Mouse (Mus musculus): Measurements from ENCODE around the gene Atxn1.

Gene Atxn1

DNA sequence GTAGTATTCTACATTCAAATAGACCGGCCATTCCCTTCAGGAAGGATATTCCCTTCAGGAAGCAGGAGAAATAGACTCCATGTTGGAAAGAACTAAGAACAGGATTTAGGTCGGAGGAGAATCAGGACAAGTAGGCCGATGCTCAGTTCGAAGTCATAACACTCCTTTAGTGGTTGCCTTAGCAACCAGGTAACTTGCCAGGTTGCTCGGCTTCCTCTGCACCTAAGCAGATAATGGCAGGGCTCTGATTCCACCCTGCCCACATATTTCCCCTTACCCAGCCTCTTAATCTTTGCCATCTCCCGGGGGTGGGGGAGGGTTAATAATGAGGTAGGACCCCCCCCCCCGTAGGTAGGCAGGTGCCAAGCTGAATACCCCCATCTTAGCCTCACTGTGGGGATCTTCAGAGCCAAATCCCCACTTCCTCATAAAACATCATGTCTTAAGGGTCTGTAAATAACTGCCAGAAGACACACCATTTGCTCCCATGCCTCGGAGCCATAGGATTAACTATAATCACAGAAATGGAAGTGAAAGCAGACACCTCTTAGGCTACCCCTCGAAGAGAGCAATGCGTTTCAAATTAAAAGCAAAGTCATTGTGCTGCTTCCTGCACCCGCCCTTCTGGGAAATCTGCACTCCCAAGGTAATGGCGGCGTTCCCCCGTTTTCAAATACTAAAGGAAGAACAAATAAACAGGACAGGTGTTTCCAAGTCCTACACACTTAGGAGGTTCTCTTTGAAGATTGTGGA is 240.1 kb downstream of the Atxn1 start:
- DNase-seq (ENCODE audit: low read depth) = no peak

GRCm38 (mm10) chr13:45722885-45723284 is 241.9 kb downstream of the Atxn1 start:
- DNase-seq (ENCODE audit: low read depth) = no peak

- no peak for DNase-seq (ENCODE audit: low read depth)
These were observed 243.2 kb downstream of the Atxn1 start for GRCm38 (mm10) chr13:45721621-45722020.

DNA sequence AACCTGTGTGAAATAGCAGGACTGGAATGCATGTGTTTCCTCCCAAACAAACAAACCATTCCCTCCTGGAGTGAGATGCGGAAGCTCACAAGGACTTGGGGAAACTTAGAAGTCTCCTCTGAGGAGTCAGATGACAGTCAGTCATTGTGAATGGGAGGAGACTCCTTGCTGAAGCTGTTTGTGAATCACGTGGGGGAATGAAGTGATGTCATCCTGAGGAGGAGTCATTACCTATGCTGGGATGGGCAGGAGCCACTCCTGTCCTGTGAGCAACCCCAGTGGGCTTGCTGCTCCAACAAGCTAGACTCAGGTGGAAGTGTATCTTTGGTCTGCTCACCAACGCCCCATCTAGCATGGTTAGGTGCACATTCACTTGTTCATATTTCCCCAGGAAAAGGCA is 246.0 kb downstream of the Atxn1 start:
- no peak for DNase-seq (ENCODE audit: low read depth)

GRCm38 (mm10) chr13:45715583-45716180 is 249.1 kb downstream of the Atxn1 start:
- no peak for DNase-seq (ENCODE audit: low read depth)

- no peak for DNase-seq (ENCODE audit: low read depth)
These were observed 254.8 kb downstream of the Atxn1 start for GRCm38 (mm10) chr13:45710041-45710440.

DNA sequence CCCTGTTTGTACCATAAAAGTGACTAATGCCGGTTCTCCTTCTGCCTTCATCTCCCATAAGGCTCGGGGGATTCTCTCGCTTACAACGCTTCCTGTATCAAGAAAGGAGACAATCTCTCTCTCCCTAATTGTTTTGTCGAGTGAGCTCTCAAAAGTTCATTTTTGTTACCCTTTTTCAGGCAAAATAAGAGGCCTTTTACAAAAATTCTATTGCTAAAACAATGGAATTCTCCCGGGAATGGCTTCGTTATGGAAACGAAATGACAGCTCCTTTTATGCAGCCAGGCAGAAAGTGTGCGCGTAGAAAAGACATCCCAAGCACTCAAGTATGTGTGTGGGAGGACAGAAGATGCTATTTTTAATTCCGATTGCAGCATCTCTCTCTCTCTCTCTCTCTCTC is 255.4 kb downstream of the Atxn1 start:
- no peak for DNase-seq (ENCODE audit: low read depth)

DNA sequence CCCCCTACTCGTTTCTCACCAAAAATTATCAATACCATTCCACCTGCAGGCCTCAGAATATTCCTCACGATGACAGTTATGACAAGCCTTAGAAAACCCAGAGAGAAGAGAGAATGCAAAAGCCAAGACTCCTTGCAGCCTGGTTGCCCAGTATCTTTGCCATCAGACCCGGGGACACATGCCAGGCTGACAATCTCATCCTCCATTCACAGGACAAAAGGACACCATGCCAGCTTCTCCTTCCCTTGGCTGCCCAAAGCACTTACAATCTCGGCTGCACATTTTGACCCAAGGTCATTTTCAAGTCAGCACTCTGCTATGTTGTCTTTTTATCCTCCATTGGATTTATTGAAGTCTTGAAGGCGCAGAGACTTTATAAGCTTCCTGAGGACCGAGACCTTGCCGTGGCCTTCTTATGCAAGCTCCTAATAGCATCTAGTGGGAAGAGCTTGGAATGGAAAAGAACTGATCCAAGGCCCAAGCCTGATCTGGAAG is 263.5 kb downstream of the Atxn1 start:
- no peak for DNase-seq (ENCODE audit: low read depth)

- DNase-seq (ENCODE audit: low read depth) = no peak
These were observed 265.8 kb downstream of the Atxn1 start for GRCm38 (mm10) chr13:45698982-45699381.

DNA sequence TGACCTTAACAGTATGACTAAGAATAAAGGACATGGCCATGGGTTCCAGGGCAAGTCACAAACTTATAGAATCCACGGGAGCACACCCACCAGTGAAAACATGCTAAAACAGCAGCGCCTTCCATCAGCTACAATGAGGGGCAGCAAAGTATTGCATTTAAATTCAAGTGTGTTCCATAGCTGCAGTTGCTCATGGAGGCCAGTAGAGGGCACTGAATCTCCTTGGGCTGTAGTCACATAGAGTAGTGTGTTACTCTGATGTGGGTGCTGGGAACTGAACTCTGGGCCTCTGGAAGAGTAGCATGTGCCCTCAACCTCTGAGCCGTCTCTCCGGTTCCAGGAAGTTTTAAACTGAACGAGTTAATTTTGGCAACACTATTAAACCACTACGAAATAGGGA is 268.8 kb downstream of the Atxn1 start:
- no peak for DNase-seq (ENCODE audit: low read depth)

DNA sequence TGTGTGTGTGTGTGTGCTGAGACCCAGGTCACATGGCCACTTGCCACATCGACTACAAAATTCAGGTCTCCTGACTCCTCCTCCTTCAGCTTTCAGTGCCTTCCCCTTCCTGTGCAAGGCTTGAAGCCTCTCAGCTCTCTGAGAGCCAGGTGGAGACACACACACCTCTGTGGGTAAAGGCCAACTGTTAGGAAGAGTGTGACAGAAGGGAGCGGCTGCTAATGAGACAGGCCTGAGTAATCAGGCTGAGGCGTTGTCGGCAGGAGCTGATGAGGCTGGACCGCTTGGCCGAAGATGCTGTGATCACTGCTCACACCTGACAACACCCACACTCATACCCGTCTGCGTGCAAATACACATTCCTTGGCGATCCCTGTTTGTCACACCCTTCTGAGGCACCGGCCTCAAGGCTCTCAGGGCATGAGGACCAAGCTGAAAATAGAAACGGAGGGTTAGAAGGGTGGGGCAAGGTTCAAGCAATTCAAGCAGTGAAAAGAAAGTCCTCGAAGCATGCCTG is 269.8 kb downstream of the Atxn1 start:
- DNase-seq (ENCODE audit: low read depth) = no peak

DNA sequence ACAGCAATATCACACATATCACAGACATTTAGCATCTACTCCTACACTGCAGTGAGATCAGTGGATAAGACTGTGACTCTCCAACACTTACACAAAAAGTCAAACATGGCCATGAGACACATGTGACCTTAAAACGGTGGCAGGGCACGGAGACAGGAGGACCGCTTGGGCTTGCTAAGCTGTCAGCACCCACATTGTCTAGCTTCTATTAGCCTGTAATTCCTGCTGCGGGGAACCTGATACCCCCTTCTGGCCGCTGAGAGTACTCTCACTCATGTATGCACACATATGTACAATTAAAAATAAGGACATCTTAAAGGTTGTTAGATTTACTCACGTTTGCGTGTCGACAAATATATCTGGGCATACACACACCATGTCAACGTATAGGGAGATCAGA is 270.9 kb downstream of the Atxn1 start:
- DNase-seq (ENCODE audit: low read depth) = no peak

- peak; percentile 13 for DNase-seq (ENCODE audit: low read depth)
These were observed 271.3 kb downstream of the Atxn1 start for GRCm38 (mm10) chr13:45693534-45693933.

GRCm38 (mm10) chr13:45693126-45693525 is 271.7 kb downstream of the Atxn1 start:
- DNase-seq (ENCODE audit: low read depth) = no peak

DNA sequence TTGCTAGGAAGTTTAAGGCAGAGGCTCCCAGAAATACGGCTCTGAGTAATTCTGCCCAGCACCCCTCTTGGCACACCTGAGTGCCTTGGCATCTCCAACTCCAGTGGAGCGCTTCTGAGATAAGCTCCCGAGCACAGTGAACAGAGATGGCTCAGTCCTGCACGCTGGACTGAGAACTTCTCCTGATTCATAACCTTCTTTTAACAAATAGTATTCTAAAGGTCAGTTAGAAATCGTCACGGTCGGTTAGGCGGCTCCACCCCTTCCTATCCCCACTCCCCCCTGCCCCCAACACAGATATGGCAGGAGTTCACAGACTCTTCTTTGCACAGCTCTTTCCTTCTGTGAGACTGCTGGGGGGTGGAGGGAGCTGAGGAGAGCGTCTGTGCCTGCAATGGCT is 272.4 kb downstream of the Atxn1 start:
- DNase-seq (ENCODE audit: low read depth) = no peak

DNA sequence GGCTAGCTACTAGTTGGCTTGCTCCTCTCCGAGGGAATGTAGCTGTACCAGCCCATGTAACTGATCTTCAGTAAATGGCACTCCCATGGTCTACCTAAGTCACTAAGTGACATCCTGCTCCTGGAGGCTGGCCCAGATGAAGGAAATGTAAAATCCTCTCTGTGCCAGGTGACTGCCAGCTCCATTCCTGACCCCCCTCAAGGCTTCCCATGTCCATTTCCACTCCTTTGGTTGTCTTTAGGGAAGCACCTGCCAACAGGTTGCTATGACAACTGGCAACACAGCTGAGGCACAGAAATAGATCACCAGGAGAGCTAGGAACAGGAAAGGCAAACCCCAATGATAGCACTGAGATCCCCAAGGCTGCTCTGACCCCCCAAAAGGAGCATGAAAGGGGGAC is 274.4 kb downstream of the Atxn1 start:
- no peak for DNase-seq (ENCODE audit: low read depth)

- DNase-seq (ENCODE audit: low read depth) = no peak
These were observed 275.9 kb downstream of the Atxn1 start for GRCm38 (mm10) chr13:45688864-45689263.

- DNase-seq (ENCODE audit: low read depth) = no peak
These were observed 277.2 kb downstream of the Atxn1 start for GRCm38 (mm10) chr13:45687581-45687980.

DNA sequence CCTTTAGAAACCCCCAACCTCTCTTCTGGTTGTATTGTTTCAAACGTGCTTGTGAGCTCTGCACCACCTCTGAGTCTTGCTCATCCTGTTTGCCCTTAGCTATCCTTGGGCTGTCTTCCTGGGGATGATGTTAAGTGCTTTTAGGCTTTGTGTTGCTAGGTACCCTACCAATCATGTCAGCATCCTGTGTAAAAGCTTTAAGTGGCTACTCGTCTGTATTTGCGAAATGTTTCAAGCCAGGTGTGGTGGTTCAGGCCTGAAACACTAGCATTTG is 278.6 kb downstream of the Atxn1 start:
- no peak for DNase-seq (ENCODE audit: low read depth)

DNA sequence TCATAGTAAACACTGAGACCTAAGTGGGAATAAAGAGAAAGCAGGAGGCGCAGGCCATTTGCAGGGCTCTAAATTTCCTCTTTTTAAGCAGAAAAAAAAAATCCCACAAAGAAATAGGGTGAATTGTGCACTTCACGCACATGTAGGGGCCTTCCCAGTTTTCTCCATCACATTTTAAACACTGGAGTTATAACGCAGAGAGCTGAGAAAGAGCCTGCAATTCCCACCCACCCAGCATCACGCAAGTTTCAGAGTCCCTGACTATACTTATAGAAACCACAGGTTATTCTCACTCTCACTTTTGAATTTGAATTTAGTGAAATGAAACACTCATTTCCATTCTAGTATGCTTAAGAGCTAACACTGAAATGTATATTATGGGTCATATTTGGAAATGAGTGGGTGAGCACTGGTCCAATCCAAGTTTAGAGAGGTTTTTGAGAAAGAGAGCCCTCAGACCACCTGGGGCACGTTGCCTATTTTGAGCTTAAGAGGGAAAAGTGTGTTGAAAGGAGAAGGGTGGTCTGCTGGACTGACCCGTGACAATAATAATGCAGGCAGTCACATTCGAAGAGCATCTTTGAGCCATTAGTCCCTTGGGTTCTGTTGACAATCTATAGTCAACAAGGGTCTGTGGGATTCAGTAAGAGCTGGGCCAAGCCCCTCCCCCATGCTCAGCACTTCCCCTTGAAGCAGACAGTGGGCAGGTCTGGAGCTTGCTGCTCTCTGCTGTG is 279.1 kb downstream of the Atxn1 start:
- no peak for DNase-seq (ENCODE audit: low read depth)

- no peak for DNase-seq (ENCODE audit: low read depth)
These were observed 279.9 kb downstream of the Atxn1 start for GRCm38 (mm10) chr13:45684891-45685311.

DNA sequence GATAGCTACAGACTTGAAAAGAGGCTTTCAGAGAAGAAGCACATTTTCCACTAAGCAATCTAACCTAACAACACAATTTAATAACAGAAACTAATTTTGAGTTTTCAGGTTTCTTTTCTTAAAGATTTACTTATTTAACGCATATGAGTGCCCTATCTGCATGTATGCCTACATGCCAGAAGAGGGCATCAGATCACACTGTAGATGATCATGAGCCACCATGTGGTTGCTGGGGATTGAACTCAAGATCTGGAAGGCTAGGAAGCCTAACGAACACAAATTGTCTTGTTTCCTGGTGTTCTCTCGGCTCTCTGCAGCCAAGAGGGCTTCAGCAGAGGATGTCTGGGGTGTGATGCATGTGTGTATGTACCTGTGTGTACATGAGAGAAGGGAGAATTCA is 280.8 kb downstream of the Atxn1 start:
- DNase-seq (ENCODE audit: low read depth) = no peak

DNA sequence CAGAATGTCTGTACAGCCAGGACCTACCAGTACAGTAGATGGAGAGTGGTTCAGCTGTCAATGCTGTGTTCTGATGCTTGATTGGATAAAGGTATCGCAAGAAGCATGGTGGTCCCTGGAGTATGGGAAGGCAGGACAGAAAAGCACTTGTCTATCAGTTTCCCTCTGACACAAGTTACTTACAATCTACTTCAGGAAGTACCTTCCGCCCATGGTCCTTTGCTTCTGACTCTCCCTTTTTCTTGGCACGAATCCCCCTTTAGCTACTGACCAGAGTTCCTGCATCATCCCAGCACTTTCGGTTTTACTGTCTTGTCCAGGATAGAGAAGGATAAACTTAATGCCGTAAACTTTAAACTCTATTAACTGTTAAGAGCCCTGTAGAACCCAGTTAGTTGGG is 283.6 kb downstream of the Atxn1 start:
- DNase-seq (ENCODE audit: low read depth) = no peak
